Mouse (Mus musculus) embryo, embryonic 11 days (tissue): ENCODE data around the gene Cdnf.

ENCODE experiments used
- DNase-seq: peaks from one replicate; pipeline ENCODE4 v3.0.0-alpha.2; 2015

Cdnf gene

DNA sequence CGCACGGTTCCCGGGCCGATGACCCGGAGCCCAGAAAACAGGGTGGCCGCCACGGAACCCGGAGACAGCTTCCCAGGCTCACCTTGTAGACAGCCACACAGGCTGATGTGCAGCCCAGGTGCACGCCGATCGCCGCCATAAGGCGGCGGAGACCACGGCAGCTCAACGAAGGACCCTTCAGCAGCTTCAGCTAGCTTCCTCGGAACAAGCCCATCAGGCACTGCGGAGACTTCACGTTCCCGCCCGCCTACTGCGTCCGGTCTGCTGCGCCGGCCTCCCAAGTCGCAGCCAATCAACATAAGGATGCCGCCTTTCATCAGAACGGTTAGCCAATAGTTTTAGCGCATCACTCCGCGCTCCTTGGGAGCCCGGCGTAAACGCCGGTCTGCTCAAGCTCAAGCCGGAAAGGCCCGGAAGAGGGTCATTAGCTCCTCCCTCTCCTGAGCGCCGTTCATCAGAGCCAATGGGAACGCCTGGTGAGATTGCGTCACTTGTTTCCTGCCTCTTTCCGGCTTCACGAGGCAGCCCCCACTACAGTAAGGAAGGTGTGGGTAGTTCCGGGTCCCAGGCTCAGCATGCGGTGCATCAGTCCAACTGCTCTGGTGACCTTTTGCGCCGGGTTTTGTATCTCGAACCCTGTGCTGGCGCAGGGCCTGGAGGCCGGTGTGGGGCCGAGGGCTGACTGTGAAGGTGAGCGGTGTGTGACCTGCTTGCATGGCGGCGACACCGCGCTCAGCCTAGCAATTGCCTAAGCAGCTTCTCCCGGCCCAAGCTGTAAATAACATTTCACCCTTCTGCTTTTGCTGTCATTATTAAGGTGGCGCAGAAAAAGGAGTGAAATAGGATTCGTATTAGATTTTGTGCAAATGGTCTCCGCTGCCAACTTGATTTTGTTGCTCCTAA is at the start of gene Cdnf, which contains the start of the genes Gm45902 and Hspa14:
Gene Cdnf, plus strand, starts transcription at position 479 of the 903 bp plus-strand sequence.
Gene Gm45902, minus strand, starts transcription at position 239 of the 903 bp plus-strand sequence.
Gene Hspa14, minus strand, starts transcription at position 263 of the 903 bp plus-strand sequence.
- peak; percentile 99 for DNase-seq

DNA sequence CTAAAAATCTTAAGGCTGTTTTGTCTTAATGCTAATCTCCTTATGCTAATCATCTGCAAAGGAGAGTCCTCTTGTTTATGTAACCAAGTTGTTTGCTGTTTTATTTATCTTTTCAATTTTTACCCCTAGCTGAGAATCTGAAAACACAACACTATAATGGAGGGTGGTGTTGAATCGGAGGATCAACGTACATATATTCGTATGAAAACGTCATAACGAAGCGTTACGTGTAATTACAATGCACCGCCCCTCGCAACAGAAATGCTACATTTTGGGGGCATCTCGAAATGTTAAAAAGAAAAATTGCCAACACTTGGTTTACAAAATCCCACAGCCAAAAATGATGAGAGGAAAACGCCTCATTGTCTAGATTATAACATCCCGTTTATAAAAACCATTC is 38.9 kb upstream of the Cdnf start:
- DNase-seq = peak; percentile 49

DNA sequence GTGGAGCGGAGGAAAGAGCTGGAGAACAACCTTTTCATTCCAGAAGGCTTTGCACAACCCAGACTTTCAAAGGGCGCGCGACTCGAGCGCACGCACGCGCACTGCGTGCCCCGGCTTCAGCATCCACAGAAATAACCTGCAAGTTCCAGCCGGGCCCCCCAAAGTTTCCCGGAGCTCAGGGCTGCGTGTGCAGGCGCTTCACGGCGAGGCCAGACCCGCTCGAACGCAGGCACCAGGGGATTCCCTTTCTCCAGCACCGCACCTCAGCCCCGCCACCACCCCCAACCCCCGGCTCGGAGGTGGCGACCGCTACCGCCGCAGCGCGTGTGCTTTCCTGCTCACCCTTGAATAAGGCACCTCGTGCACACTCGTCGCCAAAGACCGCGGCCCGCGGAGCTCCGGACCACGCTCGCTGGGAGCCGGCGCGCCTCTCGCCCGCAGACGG is 38.4 kb upstream of the Cdnf start:
- DNase-seq = peak; percentile 84

DNA sequence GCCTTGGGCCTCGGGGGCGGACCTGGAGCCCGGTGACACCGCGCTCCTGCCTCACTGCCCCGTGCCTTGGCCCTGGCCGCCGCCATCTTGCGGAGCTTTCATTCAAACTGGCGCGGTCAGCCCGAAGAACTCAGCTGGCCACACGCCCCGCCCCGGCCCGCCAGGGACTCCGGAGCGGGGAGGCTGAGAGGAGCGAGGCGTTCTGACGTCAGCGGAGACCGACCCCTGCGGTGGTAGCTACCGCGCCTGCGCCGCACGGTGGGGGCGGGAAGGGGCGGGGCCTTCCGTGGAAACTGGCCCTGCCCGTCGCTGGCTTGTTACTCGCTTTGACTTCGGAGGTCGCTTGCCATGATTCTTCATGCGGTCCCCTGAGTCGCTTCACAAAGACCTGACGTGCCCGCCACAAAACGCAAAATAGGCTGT is 38.0 kb upstream of the Cdnf start, which contains the start of gene Suv39h2:
Gene Suv39h2, minus strand, starts transcription at position 171 of the 423 bp plus-strand sequence.
- peak; percentile 98 for DNase-seq

DNA sequence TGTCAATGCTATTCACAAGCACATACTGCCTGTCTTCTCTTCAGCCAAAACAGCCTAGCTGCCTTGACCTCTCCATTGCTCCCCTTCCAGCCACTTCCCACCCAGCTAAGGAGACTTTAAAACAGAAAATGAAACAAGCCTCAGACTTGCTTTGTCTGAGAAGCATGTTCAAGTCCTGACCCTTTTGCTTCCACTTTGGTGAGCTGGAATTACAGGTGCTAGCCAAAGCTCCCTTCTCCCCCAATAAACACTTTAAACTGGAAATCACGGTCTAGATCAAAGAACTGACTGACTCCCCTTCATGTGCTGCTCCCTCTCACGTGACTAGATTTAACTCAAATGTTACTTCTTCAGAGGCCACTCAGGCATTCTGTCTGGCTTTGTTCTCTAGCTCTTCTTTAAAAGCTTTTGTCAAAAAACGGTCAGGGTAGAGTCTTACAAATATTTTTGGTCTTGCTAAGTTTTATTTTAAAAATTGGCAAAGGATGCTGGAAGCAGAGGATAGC is 37.0 kb upstream of the Cdnf start:
- no peak for DNase-seq

DNA sequence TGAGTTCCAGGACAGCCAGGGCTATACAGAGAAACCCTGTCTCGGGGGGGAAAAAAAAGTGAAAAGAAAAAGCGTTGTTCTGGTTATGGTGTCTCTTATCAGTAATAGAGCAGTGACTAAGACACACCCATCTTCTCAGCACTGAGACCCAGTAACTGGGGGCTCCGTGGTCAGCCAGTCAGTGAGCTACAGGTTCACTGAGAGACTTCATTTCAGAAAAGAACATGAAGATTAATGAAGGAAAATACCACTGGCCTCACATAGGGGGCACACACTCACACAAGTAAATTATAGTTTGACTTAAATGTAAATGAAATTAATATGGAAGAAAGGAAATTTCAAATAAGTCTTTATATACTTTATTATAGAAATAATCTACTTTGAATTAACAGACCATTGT is 32.6 kb upstream of the Cdnf start:
- DNase-seq = no peak

DNA sequence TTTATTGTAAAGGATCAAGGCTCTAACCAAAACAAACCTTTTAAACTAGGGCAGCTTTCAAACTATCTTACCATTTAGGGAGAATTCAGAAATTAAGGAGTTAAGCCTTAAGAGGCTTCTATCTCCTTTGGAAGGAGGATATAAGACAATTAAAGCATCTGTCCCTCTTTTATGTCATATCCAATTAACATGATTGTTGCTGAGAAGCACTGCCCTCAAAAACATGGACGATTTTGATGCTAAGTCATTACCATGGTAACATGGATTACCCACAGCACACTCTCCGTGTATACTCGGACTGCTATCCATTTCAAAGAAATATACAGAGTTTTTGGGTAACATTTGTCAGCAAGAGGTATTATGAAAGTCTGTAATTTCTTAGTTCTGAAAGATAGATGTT is 23.0 kb upstream of the Cdnf start:
- DNase-seq = no peak

DNA sequence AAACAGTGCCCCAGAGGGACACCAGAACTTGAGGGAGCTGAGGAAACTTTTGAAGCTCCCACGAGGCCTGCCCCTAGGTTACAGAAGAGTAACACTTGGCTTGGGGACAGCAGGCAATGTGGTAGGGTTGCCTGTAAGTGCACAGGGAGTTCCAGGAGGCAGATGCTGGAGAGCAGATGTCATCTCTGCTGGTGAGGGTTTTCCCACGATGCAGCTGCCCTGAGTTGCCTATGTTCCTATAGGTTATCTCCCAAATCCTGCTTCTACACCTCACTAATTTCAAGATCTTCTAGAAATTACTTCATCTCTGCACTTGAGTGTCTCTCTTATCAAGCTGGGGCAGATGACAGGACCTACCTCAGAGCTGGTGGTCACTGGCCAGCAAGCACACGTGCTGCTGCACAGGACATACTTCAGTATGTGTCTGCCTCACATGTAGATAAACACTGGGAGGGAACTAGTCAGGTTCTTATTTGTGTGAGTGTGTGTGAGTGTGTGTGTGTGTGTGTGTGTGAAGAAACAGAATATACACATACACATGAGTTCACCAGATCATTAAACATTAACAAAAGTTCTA is 18.9 kb upstream of the Cdnf start:
- DNase-seq = no peak

DNA sequence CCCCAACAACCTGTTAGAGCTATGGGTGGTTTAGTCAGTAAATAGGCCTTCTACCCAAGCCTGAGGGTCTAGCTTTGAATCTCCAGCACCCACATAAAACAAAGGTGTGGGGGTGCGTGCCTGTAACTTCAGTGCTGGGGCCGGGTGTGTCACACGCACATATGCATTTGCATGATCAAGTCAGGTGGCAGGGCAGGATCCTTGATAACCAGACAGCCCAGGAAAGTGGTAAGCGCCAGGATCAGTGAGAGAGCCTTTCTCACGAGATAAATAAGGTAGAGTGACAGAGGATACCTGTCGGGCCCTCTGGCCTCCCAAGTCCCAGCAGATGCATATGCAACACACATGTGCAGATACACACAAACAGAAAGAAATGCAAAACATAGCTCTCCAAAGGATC is 13.3 kb upstream of the Cdnf start:
- no peak for DNase-seq

DNA sequence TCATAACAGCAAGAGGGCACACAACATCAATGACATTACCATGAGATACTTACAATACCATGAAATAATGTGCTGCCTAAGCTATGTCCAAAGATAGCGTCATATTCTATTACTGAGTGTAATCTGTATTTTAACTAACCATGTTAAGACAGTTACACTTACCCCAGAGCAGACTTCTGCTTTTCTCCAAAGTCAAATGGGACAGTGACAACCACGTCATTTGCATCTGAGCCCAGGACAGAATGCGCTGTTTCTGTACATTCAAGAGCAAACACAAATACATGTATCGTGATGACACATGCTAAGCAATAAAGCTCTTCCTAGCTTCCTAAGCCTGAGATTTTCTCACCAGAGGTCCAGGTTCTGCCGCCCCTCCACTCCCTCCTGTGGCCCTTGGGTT is 11.9 kb upstream of the Cdnf start:
- no peak for DNase-seq

DNA sequence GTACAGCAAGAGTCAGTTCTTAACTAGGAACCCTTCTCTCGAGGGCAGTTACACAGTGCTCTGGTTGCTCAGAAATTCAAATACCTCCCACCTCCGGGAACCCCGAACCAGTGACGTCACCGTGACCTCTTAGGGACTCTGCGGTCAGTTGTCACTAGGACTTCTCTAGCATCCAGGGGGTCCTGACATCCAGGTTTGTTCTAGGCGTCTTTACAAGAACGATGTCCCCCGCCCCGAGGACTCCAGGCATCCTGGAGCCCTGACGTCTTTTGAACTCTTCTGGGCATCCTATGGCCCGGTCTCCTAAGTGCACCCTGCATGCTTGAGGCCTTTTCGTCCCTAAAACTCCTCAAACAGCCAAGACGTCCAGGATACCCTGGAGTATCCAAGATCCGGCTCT is 754 bp upstream of the Cdnf start:
- peak; percentile 75 for DNase-seq

DNA sequence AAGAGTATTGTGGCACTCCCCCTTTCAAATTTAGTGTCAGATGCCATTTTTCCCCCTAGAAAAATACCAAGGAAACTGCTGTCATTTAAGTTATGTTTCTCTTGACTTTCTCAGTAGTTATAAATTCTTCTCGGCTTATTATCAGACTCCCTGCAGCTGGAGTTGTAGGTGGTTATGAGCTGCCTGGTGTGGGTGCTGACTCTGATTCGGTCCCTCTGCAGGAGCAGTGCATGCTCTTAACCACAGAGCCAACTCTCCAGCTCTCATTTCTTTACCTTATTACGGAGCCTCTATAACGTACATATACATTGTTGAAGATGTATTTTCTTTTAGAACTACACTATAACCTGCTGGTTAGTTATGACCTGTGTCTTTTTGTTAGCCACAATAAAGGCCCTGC is 9.7 kb downstream of the Cdnf start:
- no peak for DNase-seq

DNA sequence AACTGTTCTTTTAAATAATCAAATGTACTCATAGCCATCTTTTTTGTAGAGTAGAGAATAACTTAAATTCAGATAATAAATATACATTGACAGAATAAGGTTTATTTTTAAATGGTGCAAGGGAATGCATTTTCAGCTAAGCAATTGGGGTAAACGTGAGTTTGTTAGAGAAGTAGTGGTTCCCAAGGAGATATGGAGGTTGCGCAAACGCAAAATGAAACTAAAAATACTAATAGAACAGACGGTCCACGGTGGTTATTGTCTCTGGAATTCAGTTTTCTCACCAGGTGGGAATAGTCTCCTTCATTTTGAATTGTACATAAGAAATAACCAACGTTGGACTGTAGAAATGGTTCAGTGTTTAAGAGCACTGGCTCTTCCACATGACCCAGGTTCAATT is 13.5 kb downstream of the Cdnf start:
- DNase-seq = no peak

DNA sequence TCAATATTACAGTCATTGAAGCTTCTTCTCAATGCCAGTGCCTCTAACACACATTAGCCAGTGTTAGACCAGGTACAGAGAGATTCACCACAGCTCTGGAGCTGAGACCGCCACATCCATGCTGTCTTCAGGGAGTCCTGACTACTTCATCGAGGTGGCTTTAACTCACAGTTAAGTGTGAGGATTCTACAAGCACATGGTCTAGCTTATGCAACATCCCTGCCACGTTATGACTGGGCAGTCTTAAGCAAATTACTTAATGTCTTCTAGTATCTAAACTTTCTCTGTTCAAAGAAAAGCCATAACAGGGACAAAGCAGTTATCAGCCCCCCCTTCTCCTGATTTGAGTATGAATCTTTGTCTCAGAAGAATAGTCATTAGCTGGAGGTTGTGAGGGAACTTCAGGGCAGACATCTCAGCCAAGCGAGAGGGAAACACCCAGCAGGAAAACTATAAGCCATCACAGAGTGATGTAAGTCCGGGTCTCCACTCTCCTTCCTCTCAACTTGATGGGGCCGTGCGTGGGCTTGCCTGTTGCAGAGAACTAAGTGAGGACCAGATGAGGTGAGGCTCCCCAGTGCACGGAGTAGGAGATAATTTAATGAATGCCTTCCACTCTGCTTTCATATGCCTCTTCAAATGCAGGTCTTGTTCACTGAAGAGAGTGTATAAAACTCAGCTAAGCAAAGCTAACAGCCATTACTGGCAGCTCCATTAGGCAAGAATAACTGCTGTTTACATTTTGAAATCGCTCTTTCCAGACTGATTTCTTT is 28.7 kb downstream of the Cdnf start:
- DNase-seq = no peak

DNA sequence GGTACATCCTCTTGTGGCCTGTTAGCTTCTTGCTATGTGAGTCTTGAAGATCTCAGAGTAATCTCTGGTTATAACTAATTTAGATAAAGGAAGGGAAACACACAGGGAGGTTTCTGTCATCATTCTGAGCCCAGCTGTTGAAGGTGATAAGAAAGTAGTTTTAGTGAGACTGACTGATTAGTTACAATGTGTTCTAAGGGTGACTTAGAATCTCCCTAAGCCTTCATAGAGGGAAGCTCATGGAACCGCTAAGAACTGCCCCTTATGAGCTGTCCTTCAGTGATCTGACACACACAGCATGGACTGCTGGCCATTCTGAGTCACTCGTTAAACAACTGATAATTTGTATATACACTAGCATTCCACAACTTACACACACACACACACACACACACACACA is 33.2 kb downstream of the Cdnf start:
- DNase-seq = no peak

DNA sequence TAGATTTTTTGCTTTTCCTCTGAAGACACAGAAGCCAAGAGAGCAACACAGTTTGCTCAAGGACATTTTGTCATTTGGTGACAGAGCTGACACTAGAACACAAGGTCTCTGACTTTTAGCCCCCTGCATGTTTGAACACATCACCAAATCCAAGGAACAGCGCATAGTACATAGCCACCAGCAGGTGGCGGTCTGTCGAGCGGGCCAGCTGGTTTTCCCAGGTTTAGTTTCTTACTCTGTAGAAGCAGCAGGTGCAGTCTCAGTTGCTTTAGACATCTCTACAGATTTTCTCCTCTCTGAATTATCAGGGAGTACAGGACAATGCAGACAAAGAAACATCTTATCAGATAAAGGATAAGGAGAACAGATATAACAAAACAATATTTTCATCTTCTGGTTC is 33.8 kb downstream of the Cdnf start:
- DNase-seq = peak; percentile 74

DNA sequence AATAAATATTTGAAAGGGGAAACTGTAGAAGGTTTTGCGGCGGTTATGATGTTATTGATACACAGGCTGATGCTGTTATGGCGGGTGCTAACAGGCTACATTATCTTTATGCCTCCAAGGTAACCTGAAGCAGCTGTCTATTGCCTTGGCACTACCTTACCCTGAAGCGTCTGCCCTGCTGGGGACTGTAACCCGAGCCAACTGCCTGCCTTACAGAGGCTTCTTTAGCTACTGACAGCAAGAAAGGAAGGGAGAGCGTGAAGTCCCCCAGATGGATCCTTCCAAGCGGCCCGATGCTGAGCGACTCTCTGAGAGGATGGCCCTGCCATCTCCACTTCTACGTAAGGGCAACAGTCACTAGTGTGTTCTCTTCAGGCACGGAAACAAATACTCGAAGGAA is 57.4 kb downstream of the Cdnf start, which contains the start of gene Fam107b:
Gene Fam107b, plus strand, starts transcription at position 303 of the 400 bp plus-strand sequence.
- no peak for DNase-seq

DNA sequence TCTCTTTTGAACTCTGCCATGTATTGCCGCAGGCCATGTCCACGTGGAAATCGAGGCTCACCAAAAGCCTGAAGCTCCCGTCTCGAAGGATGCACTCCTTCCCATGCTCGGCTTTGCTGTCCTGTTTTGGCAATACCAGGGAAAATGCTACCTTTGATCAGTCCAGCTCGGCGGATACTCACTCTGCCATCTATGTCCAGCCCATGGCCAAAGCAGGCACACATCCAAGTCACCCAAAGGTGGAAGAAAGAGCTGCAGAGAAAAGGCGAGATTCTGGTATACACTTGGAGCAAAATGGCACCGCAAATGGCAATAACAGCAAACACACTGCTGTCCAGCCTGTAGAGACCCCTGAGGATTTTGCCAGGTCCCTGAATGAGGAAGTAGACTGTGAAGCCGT is 57.8 kb downstream of the Cdnf start:
- DNase-seq = no peak

DNA sequence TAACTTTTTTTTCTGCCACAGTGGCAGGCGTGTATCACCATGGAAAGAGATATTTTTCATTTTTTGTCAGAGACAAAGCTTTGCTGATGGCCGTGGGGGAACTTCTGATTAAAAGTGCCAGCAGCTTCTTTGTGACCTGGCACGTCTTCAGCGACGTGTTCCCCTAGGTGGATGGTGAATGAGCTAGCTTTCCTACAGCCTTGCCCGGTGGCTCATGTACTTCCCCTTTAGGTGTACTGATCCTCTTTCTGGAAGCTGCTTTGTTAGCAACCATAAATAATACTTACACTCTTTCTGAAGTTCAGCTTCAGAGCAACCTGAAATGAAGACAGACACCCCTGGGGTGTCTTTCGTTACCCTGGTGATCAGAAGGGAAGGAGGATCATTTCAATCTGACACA is 61.1 kb downstream of the Cdnf start:
- no peak for DNase-seq

DNA sequence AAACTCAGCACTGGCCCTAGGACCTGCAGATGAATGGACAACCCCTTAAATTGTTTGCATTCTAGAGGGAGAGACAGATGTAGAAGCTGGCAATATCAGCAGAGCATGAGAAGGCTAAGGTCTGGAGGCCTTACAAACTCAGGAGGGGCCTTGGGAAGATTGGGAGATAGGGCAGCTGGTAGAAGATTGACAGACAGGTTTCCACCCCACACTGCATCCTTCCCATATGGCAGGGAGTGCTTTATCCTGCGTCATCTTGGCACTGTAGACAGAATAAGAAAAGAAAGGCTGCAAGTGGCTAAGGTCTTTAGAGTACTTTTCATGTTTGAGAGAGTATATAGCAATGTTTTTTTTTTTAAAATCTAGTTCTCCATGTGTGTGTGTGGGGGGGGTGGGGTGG is 62.3 kb downstream of the Cdnf start:
- DNase-seq = no peak
